Mouse (Mus musculus) B cell, adult 2 months (primary cell): ENCODE data around the gene Abcd2.

ENCODE experiments used
- DNase-seq, 2 experiments: peaks; one replicate each; pipeline ENCODE4 v3.0.0; 2022

Abcd2 gene

DNA sequence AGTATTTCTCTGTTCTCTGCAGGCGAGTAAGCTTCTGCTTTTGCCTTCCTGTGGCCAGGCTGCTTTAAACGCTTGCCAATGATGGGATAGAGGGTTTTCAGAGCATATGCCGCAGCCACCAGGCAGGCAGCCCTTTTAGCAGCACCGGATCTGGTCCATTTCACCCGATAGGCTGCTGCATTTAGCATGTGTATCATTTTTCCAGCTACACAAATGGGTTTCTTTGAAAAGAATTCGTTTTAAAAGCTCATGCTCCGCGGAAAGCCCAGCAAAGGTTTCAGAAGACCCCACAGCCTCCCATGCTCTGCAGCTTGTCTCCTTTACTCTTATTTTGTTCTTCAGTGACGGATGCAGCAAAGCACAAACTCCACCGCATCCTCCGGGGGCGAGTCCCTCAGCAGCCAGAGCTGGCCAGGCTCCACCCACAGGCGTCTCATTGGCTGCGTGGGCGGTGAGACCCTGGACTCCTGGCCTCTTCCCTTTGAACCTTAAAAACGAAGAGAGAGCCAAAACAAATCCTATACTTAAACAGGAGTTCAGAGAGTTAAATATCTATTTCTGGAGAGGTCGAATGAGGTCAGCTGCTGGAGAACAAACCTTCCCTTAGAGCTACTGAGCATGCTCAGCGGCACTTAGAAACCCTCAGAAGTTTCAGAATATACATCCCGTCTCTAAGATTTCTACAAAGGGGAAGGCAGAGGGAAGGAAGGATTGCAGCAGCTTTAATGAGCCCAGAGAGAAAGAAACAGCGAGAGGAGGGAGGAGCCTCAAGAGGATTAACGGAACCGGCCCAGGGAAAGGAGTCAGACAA, at the start of gene Abcd2:
TSS of gene Abcd2 (minus strand) at position 388 of the 811 bp plus-strand sequence.
- DNase-seq = peak; percentile 3 to 5

DNA sequence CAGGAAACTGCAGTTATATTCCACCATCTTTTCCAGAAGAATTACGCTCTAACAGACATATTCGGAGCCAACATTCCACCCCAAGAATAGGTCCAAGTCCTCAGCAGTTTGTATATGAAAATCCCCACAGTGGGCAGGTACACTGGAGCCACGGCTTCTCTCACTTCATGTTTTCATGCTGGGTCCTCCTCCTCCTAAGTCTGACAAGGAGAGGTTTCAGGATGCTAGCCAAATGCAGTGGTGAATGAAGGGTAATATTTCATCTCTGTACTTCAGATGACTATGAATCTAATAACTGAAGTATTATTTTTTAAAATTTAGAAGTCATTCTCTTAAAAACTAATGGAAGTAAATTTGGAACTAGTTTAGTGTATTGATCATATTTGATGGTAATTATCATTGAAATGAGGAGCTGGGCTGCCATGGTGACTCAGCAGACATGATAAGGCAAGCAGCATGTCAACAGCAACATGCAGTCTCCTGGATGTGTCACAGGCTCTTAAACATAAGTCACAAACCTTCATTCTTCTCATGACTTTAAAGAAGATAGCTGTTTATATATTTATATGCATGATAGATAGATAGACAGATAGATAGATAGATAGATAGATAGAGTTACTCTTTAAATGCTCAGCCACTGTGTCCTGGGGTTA, 49.2 kb upstream of the Abcd2 start:
- no peak for DNase-seq

DNA sequence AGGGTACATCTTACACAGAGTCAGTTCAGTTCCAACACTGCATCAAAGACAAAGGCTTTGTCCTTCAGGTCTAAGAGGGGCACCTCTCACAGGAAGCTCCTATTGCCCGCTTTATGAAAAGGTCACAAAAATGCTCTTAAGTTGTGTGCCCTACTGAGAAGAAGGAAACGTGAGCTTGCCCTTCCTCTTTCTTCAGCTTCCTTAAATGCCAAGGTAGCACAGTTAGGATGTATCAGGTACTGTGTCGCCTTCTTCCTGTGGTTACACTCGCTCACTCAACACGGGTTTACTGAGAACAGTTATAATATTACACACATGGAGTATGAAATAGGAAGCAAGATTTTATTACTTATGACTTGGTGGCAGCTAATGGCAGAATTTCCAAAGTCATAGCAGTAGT, 45.7 kb upstream of the Abcd2 start:
- no peak for DNase-seq

DNA sequence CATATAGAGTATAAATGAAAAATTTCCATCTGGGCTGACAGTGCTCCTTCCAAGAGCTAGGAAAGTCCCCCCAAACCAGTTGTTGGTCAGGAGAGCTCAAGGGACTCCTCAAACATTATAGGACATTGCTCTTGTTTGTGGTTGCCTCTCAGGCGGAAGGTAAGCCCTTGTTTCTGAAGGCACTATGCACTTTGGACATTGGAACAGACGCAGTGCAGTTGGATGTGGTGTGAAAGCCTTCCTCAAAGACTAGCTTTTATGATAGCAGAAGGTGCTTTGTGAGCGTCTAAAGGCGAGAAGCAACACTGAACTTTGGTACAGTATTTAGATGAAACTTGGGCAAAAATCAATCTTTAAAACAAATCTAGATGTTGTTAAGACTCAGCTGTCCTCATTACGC, 14.9 kb upstream of the Abcd2 start:
- DNase-seq = no peak

DNA sequence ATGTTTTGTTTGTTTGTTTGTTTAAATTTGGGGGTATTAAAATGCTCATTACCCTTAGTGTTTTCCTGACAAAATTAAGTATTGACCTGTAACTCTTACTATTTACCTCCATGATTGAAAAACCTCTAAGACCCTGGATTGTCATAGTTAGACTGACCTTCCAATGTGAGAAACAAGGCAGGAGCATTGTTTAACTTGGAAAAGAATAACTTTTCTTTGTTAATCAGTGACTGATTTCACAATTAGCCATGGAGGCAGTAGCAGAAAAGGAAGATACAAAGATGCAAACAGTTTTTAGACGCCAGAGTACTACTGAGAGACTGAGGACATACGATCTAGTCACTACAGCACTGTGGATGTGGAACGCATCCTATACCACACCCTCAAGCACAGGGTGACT, 11.9 kb upstream of the Abcd2 start:
- DNase-seq = no peak

DNA sequence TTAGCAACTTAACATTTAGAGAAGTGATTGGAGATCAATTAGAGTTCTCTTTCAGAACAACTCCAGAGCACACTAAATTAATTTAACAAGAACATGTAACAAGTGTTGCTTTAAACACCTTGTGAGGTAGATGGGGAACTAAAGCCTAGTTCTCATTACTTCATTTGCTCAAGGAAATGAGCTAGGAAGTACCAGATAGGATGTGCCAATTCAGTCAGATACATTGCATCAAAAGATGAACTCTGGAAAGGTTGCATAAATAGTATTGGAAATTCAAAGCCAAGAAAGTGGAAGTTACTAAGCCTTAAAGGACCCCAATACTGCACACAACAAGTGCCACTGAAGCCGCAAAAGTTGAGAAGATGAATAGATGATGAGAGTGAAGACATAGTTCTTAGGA, 10.9 kb upstream of the Abcd2 start:
- DNase-seq = no peak

DNA sequence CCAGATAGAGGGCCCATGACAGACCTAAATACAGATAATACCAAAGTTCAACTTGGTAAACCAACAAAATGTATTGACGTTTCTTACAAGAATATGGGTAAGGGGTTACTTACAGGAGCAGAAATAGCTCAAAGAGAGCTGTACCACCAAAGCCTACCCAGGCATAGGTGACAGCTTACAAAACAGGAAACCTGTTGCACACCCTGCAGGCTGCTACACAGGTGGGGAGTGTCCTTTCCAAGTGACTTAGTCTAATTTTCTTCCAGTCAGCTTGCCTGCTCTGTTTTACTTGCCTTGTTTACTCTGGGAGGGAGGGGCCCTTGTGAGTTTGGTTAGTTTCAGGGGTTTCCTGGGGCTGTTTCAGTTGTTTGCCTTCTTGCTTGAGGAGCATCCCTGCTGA, 9.2 kb upstream of the Abcd2 start:
- DNase-seq = no peak

DNA sequence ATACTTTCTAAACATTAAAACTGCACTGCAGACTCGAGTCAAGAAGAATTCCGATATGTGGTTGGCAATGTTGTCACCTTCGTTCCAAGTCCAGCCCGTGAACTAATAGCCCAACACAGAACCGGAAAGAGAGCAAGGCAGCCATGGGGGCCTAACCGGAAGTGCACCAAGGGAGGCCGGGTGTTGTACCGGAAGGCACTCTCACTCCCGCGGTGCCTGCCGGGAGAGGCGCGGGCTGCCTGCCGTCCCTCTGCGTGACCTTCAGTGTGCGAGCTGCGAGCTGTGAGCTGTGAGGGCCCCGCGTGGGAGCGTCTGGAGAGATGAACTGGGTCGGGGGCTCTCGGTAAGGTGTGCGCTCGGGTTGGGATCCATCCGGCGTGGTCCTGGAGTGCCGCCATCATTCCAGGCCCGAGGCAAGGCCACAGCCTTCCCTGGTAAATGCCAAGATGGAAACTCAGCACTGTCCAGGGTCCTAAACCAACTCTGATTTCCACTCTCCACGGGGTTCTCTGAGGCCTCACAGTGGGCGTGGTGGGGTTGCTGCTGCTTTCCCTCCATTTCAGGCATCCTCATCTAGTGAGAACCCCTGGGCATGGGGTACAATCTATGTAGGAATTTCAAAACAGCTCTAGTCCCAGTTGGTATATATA, 7.8 kb upstream of the Abcd2 start, which contains the start of gene CN725425:
TSS of gene CN725425 (plus strand) at position 239 of the 650 bp plus-strand sequence.
- no peak for DNase-seq

DNA sequence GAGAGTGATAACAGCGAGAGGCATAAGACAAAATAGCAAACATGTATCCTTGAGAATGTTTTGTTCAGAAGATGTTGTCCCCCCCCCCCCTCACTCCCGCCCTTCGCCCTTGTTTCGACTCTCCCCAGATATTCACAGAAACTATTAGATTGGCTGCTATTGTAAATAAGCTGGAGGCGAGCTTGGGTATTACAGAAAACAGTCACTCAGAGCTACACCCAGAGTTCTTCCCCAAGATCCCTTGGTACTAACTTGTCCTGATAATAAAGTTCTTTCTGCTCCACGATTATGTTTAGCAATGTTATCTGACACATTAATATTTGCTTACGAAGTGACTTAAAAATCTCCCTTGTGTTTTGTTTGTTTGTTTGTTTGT, 612 bp upstream of the Abcd2 start:
- DNase-seq = no peak

DNA sequence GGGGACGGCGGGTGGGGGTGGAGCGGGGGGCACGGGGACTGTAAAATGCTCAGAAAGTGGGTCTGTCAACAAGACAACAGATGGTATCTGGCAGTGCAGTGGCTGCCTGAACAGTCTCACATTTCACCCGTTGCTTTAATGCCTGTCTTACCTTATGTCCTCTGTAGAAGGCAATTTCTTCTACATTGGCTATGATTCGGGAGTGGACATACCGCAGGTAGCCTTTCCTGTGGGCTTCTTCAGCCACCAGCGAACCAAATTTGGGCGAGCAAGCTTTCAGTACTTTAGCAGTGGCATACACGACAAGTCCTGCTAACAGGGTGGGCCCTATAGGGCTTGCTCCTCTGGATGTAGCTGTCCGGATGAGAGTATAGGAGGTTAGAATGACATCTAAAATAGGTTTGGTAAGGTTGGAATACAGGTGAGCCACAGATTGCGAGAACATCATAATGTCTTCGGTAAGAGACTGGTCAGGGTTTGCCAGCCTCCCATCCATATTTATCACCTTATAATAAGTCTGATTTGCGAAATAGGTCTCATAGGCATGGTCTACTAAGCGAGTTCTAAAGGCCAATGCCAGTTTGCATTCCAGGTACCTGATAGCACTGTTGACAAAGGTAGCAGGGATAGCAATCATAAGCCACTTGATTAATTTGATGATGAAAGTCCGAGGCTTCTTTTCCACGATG, 936 bp downstream of the Abcd2 start:
- DNase-seq = no peak

DNA sequence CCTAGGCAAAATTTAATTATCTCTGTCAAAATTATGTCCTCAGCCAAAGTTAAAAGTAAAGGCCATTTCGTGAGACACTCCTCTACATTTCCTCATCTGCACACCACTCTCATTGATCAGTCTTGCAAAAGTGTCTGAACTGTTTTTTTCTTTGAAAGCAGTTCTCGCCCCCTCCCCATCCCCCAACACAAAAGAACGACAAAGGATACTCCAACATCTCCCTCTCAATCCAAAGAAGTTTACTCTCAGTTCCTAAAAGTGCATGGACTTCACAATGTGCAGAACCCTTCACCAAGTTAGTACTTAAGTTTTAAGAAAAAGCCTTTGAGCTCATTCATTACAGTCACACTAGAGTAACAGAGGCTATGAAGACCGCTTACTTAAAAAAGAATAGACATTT, 1.6 kb downstream of the Abcd2 start:
- no peak for DNase-seq

DNA sequence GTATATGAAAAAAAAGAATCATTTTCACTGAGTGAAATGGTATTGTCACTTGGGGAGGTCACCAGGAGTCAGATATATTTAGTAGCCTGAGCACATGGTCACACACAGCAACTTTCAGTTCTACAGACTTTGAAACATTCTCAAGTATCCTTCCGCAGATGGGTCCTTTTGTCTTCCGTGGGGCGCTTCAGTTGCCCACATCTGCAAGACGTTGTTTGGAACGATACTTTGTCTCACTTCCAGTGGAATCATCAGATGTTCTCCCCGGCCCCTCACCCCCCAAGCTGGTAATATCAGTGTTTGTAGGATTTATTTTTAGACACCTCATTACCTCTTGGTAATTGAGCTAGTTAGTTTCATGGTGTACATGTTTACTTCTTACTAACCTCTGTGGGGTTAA, 5.2 kb downstream of the Abcd2 start:
- DNase-seq = no peak

DNA sequence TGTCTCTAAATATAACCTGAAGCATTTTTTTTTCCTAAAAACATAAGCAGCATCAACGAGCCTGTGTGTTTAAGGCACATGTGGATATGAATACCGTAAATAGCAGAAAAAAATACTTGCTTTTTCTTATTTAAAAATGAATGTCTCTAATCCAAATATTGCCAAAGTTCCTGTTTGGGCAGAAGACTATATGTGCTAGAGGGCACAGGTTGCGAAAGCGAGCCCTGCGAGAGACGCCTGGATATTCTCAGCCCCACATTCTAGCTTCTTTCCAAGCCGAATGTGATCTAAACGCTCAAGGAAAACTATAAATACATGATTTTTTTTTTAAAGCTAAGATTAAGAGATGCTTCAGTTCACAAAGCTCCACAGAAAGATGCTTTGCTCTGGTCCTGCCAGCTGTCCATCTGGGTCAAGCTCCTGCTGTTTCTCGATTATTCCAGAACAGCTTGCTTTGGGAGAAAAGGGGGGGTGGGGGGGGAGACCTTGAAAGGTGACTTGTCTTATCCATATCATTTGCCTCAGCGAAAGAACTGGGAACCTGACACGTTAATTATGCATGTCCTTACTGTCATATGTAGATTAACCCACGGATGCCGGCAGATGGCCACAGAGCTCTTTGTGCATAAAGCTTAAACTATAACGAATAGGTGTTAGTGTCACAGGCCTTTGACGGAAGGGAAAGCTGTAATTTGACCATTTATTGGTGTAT, 11.5 kb downstream of the Abcd2 start:
- no peak for DNase-seq

DNA sequence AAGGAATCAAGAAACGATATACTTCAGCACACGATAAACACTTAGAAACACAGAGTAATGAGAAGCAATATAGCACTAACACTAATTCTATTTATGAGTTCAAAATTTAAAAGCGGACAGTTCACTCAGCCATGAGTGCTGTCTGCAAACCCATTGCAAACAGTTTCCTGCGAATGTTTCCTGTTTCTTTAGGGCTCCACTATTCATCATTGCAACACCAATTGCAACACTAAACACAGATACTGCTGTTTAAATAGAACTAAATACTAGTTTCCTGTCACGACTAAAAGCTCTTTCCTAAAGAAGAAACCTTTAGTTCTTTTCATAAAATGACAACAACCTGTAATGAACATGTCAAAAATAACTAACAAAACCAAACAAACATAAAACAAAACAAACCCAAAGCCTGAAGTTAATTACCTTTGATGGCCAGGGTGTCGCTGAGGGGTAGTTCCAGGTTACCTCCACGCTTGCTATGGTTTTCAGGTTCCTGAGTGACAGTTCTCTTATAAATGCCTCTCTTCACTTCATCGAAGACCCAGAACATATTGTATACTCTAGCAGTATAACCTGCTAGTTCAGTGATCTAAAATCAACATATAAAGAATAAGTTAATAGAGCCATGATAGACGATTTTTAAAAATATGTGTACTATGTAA, 12.8 kb downstream of the Abcd2 start:
- DNase-seq = no peak

DNA sequence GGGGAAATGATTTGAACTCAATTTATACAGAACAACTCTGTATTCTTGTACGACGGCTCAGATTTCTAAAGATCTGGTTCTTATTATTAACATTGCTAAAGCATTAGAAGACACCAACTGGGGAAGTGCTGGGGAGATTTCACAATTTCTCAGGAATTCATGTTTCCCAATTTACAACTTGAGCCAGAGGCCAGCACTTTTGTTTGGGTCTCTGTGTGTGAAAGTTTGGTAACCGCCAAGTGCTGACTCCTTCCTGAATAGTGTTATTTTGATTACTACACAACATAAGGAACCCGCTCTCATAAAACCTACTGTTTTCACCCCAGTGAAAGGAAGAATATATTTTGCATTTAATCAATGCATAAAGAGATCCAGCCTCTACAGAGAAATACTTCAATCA, 19.4 kb downstream of the Abcd2 start:
- DNase-seq = no peak

DNA sequence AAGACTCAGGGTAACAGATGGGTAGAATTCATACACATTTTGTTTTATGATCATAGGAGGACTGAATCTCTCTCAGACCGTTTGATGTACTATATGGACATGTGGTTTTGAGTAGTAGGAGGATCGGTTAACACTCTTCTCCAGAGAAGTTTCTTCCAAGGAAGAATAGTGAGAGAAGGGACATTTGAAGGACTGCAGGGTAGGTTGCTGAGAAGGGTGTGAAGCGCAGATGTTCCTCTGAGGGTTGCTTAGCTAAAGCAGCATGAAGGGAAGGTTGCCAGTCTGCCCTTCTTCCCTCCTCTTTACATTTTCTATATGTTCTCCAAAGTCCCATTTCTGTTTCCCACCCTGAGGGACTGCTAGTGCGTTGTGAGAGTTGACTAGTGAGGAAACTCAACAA, 20.3 kb downstream of the Abcd2 start:
- DNase-seq = no peak

DNA sequence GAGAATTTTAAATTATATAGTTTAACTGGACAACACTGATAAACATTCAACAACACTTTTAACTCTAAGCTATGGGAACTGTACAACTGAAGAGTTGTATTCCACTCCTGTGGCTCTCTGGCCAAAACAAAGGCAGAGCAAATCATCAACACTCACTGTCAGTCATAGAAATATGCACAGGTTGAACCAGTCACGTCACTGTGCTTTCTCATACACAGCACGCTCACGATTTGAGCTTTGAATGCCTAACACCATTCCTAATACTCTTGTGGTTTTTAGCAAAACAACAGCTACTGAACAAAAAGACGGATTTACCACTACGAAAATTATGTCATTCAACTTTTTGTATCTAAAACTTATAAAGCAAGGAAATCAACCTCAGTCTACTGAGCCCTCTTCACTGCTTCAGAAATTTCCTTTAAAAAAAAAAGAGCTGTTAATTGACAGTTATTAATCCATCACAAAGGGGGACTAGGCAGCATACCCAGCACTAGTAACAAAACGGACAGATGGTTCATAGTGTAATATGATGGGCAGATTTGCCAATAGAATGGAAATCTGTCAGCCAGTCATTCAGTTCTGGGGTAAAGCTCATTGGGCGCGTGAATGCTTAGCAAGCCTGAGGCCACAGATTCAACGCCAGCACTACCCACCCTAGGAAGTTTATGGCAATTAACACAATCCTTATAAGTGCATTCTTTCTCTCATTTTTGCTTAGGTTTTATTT, 20.8 kb downstream of the Abcd2 start:
- no peak for DNase-seq

DNA sequence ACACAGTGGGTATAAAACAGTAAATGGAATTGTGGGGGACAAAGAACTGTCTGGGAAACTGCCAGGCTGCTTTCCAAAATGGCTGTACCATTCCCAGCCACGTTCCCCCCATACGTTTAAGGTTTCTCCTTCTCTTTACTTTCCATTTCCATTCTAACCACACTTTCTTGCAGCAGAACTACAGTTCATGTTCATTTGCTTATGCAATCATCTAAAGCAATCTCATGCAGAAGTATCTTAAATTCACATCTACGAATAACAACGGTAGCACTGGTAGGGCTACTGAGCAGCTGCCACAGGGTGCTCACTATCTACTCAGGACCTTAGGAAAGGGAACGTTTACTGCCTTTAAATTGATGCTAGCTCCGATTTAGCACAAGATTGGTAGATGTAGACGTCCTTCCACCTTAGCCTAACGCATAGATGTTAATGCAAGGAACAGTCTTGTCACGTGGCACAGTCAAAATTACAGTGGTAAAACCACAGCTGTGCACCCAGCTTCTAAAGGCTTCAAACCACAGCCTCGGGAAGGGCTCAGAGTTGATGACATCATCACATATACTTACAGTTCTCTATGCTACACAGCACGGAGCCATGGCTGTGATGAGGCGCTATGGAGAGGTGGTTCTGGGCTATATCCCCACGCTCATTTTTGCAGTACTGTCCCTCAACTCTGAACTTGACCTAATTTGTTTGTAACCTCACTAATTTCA, 23.6 kb downstream of the Abcd2 start:
- no peak for DNase-seq

DNA sequence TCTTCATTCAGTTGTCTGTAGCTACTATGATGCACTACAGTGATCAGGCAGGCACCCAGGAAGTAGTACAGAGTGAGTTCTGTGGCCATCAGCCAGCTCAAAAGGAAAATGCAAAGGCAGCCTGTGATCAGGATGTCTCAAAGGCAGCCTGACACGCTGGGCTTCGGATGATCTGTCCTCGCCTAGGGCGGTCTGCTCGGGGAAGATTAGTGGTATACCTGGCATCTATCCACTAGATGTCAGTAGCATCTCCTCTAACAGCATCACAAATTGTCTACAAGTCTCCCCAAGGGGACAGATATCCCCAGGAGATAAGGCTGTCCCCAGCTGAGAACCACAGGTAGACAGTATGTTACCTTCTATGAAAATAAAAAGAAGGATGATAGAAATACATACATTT, 26.6 kb downstream of the Abcd2 start:
- no peak for DNase-seq

DNA sequence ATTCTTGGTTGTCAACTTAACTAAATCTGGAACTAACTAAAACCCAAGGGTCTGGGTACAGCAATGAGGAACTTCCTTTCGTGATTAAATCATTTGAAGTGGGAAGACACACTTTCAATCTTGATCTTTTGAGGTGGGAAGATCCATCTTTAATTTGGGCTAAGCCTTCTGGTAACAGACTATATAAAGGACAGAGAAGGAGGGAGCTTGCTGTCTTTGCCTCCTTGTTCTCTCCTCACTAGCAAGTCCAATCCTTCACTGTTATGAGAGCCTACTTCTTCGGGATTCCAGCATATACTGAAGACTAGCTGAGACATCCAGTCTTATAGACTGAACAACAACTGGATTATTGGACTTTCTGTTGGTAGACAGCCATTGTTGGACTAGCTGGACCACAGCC, 28.1 kb downstream of the Abcd2 start:
- no peak for DNase-seq

DNA sequence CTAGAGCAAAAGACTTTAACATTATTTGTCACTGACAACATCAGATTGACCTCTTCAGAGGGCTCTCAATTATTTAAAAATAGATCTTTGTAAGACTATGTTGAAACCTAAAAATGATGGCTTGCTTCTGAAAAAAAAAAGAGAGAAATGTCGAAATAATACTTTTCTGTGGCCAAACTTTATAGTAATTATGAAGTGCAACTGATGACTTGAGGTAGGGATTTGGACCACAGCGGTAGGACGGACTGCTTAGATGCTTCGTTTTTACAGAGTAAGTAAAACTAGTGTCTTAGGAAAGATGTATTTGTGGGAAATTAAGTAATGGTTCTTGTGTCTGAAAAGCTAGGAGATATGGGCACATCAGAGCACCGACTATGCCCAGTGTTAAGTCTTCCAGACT, 30.4 kb downstream of the Abcd2 start:
- no peak for DNase-seq
